Mouse (Mus musculus): ENCODE data around the gene Tmem102. TPM values are rescaled to one million over a fixed set of nuclear protein-coding genes. Genes with fewer than 3 reads are reported as not detected.

Tmem102 gene
- polyA plus RNA-seq, 1 experiment from 2014 or later = 4.1 TPM

DNA sequence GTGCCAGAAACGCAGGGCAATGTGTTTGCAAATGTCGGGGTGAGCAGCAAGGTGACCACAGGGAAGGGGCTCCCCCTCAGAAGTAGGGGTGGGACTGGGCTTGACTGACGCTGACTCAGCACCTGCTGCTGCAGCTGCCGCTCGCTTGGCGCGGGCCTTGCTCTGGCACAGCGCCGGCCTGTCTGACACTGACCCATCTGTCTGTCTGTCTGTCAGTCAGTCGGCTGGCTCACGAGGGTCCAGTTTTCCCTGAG is 5.4 kb downstream of the Tmem102 start:
- peak overlapping the region; percentile 80 for H3K27ac ChIP-seq (replicated peaks; ENCODE audit: low read depth, low read length)
- peak overlapping the region; percentile 97 for H3K4me2 ChIP-seq (ENCODE audit: low read depth, low read length)
- DNase-seq (ENCODE audit: low spot score) = peak; percentile 67

DNA sequence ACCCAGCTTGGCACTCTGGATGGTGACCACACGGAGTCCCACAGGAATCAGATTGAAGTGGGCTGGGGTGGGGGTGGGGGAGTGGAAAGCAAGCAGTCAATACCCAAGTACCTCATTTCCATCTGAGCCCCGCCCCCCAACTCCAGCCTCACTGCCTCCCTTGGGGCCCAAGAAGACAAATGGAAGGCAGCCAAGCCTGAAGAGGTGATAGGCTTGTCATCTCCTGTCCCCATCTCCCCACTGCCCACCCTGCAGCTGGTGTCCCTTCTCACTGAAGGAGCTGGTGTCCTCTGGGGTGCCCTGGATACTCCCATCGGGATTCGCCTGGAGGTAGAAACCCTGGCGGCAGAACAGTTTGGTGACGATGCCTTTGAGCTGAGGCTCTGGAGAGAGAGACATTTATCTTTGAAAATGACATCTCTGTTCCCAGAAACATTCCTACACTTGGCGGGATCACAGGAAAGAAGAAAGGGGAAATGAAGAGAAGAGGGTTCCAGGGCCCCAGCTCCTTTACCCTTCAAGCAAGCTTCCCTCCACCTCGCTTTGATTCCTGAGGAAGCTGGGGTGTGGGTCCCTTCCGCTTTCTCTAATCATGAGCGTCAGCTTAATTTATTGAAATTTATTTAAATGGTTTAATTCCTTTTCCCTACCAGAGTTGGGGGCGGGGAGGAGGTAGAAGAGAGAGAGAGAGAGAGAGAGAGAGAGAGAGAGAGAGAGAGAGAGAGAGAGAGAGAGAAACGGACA is 5.9 kb downstream of the Tmem102 start:
- 17% methylated on average over 12 of the region's 12 CpGs for WGBS
- Histone ChIP-seq H3K36me3 (ENCODE audit: control insufficient read depth, insufficient read depth, low read length) (no peaks in the 10 kb centered on the region), H3K9me3 (ENCODE audit: control insufficient read depth, low read length) (no peaks in the 10 kb centered on the region), H3K27me3 (replicated peaks; ENCODE audit: control insufficient read depth, insufficient read depth, low read length) (peaks cover 33% of the 10 kb centered on the region), H3K9ac (ENCODE audit: low read depth, low read length) (no peak overlapping the region; the same call in 1 of the 2 replicates), H3K4me3 (ENCODE audit: low read depth, low read length) (peak overlapping the region; percentile 58), H3K4me1 (ENCODE audit: control insufficient read depth, insufficient read depth, low read length) (peaks cover 42% of the 10 kb centered on the region), H3K4me2 (ENCODE audit: low read depth, low read length) (peak overlapping the region; percentile 97), H3K27ac (replicated peaks; ENCODE audit: low read depth, low read length) (peak overlapping the region; percentile 80)
- DNase-seq (ENCODE audit: low spot score) (no peak), ATAC-seq (ENCODE audit: low read depth) (no peak)

More for the DNA sequence above, 5.4 kb downstream of the Tmem102 start:
- Histone ChIP-seq H3K9ac (ENCODE audit: low read depth, low read length) (peak overlapping the region; percentile 64), H3K9me3 (ENCODE audit: control insufficient read depth, low read length) (no peaks in the 10 kb centered on the region), H3K4me3 (ENCODE audit: low read depth, low read length) (peak overlapping the region; percentile 58), H3K27me3 (replicated peaks; ENCODE audit: control insufficient read depth, insufficient read depth, low read length) (peaks cover 38% of the 10 kb centered on the region), H3K4me1 (ENCODE audit: control insufficient read depth, insufficient read depth, low read length) (peaks cover 47% of the 10 kb centered on the region), H3K36me3 (ENCODE audit: control insufficient read depth, insufficient read depth, low read length) (no peaks in the 10 kb centered on the region)
- no peak for ATAC-seq (ENCODE audit: low read depth)
- WGBS = 0% methylated on average over 11 of the region's 11 CpGs

DNA sequence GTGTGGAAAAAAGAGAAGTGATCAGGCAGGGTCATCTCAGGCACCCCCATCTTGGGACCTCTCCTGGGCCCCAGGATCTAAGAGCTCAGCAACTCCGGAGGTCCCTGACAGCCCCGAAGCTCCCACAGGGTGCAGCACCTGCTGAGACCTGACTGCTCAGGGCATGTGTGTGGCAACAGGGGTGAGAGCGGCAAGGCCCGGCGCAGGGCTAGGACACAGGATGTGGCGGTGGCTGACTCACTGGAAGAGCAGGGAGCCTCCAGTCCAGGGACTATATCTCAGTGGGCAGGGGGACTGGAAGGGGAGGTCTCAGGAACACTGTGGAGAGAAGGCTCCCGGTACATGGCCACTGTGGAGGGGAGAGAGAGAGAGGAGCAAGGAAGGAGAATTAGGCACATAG is 7.5 kb downstream of the Tmem102 start:
- Histone ChIP-seq H3K9ac (ENCODE audit: low read depth, low read length) (no peak overlapping the region), H3K9me3 (ENCODE audit: control insufficient read depth, low read length) (no peaks in the 10 kb centered on the region), H3K4me1 (ENCODE audit: control insufficient read depth, insufficient read depth, low read length) (peaks cover 28% of the 10 kb centered on the region), H3K4me2 (ENCODE audit: low read depth, low read length) (no peak overlapping the region), H3K4me3 (ENCODE audit: low read depth, low read length) (no peak overlapping the region), H3K27ac (replicated peaks; ENCODE audit: low read depth, low read length) (no peak overlapping the region), H3K27me3 (replicated peaks; ENCODE audit: control insufficient read depth, insufficient read depth, low read length) (peaks cover 20% of the 10 kb centered on the region), H3K36me3 (ENCODE audit: control insufficient read depth, insufficient read depth, low read length) (no peaks in the 10 kb centered on the region)
- WGBS = 77% methylated on average over 7 of the region's 7 CpGs
- DNase-seq (ENCODE audit: low spot score) (no peak), ATAC-seq (ENCODE audit: low read depth) (no peak)

DNA sequence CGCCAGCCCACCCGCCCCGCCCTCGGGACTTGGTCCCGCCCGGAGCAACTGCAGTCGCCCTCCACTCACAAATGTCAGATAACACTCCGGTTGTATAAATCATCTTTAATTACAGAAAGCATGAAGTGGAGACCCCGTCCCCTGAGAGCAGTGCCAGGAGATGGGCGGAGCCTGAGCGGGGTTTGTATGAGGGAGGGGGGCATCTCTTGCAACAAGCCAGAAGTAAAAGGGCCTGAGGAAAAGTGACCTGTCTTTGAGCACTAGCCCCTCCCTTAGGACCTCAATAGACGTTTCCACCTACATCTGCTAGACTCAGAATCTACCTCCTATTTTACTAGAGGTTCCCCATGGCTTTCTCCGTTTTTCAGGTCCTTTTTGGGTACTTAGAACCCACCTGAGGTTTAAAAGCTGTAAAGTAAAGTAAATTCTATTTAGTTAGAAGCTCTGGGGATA is 9.4 kb downstream of the Tmem102 start:
- ATAC-seq (ENCODE audit: low read depth) = no peak
- 3% methylated on average over 13 of the region's 13 CpGs for WGBS

DNA sequence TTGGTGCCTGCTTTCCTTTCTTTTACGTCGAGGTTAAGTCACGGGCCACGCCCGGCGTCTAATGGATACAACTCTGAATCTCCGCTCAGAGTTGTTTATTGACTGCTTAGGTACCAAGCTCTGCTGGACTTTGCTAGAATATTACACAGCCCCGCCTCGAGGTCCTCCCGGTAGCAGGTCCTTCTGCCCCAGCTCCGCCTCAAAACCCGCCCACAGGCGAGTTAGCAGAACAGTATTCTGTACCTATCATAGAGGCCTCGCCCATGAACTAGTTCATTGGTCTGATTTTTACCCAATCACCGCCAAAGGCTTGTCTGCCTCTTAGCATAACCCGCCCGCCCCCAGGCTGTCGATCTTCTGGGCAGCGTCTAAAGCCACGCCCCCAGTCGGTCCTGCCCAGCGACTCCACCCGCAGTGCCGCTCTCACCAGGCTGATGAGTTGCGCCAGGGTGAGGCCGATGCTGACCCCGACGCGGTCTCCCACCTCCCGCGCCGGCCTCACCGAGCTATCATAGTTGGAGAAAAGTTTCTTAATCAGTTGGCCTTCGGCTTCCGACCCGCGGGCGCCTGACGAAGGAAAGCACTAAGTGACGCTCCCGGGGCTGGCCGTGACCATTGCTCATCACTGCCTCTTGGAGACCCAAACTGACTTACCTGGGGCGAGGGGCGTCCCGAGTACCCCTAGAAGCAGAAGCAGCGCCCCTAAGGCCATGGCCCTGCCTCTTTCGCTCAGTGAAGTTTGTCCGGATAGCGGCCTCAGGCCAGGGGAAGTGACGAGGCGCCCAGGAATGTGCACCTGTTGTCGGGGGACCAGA is 10.0 kb downstream of the Tmem102 start, which contains the start of gene Chrnb1:
TSS of gene Chrnb1 (minus strand) at position 776 of the 815 bp plus-strand sequence.
- H3K9ac ChIP-seq (ENCODE audit: low read depth, low read length) = peak within 1 kb of the TSS; percentile 61
- 3% methylated on average over 45 of the region's 52 CpGs for WGBS
- H3K4me1 ChIP-seq (ENCODE audit: control insufficient read depth, insufficient read depth, low read length) = peaks cover 14% of the 10 kb centered on the region
- H3K27ac ChIP-seq (replicated peaks; ENCODE audit: low read depth, low read length) = peak within 1 kb of the TSS; percentile 70
- no peaks in the 10 kb centered on the region for H3K36me3 ChIP-seq (ENCODE audit: control insufficient read depth, insufficient read depth, low read length)
- peak within 1 kb of the TSS; percentile 95 for H3K4me2 ChIP-seq (ENCODE audit: low read depth, low read length)
- ATAC-seq (ENCODE audit: low read depth) (peak; percentile 98), DNase-seq (ENCODE audit: low spot score) (peak; percentile 99)
- H3K27me3 ChIP-seq (replicated peaks; ENCODE audit: control insufficient read depth, insufficient read depth, low read length) = peaks cover 12% of the 10 kb centered on the region; the same call in 1 of the 2 replicates
- H3K9me3 ChIP-seq (ENCODE audit: control insufficient read depth, low read length) = no peaks in the 10 kb centered on the region
- peak within 1 kb of the TSS; percentile 51 for H3K4me3 ChIP-seq (ENCODE audit: low read depth, low read length)

More for the DNA sequence above, 9.4 kb downstream of the Tmem102 start:
- H3K27me3 ChIP-seq (replicated peaks; ENCODE audit: control insufficient read depth, insufficient read depth, low read length) = peaks cover 12% of the 10 kb centered on the region; the same call in 1 of the 2 replicates
- peak overlapping the region; percentile 51 for H3K4me3 ChIP-seq (ENCODE audit: low read depth, low read length)
- no peaks in the 10 kb centered on the region for H3K9me3 ChIP-seq (ENCODE audit: control insufficient read depth, low read length)
- peak; percentile 63 for DNase-seq (ENCODE audit: low spot score)
- peak overlapping the region; percentile 95 for H3K4me2 ChIP-seq (ENCODE audit: low read depth, low read length)
- H3K36me3 ChIP-seq (ENCODE audit: control insufficient read depth, insufficient read depth, low read length) = no peaks in the 10 kb centered on the region
- no peak overlapping the region for H3K27ac ChIP-seq (replicated peaks; ENCODE audit: low read depth, low read length)
- peaks cover 14% of the 10 kb centered on the region for H3K4me1 ChIP-seq (ENCODE audit: control insufficient read depth, insufficient read depth, low read length)
- H3K9ac ChIP-seq (ENCODE audit: low read depth, low read length) = peak overlapping the region; percentile 61

DNA sequence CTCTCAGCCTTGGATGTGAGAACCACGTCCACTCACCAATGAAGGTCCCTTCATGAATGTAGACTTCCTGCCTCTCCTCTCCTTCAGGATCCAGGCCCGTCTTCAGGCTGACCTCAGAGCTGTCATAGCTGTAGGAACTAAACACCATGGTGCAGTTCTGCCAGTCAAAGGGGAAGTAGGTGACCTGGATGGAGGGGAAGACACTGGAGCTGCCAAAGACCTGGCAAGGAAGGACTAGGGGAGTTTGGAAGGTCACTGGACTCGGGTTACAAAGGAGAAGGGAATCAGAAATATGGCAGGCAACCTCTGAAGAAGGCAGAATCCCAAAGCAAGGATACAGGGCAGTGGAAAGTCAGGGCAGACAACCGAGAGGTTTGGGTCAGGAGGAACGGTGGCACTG is 12.0 kb downstream of the Tmem102 start:
- no peak overlapping the region for H3K4me3 ChIP-seq (ENCODE audit: low read depth, low read length)
- H3K9ac ChIP-seq (ENCODE audit: low read depth, low read length) = no peak overlapping the region
- peaks cover 5% of the 10 kb centered on the region; the same call in 1 of the 2 replicates for H3K4me1 ChIP-seq (ENCODE audit: control insufficient read depth, insufficient read depth, low read length)
- no peak overlapping the region for H3K4me2 ChIP-seq (ENCODE audit: low read depth, low read length)
- no peaks in the 10 kb centered on the region for H3K36me3 ChIP-seq (ENCODE audit: control insufficient read depth, insufficient read depth, low read length)
- WGBS = 53% methylated on average over 5 of the region's 5 CpGs
- H3K27ac ChIP-seq (replicated peaks; ENCODE audit: low read depth, low read length) = no peak overlapping the region
- H3K9me3 ChIP-seq (ENCODE audit: control insufficient read depth, low read length) = no peaks in the 10 kb centered on the region
- DNase-seq (ENCODE audit: low spot score) (no peak), ATAC-seq (ENCODE audit: low read depth) (no peak)
- peaks cover 12% of the 10 kb centered on the region; the same call in 1 of the 2 replicates for H3K27me3 ChIP-seq (replicated peaks; ENCODE audit: control insufficient read depth, insufficient read depth, low read length)

DNA sequence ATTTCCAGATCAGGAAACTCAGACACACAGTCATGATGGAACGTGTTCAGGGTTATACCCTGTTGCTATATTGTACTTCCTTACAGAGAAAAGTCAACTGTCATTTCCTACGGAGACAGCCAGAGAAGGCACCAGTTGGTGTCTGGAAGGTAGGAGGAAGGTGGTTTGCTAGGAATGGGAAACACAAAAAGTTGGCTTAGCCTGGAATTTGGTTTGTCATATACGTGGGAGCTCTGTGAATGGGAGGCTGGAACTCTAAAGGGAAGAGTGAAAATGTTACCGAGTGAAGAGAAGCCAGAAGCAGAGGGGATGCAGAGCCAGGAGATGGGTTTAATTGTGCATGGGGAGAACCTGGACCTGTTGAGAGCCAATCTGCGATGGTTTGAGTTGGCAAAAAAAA is 14.0 kb downstream of the Tmem102 start:
- H3K4me1 ChIP-seq (ENCODE audit: control insufficient read depth, insufficient read depth, low read length) = peaks cover 5% of the 10 kb centered on the region; the same call in 1 of the 2 replicates
- no peak for ATAC-seq (ENCODE audit: low read depth)
- 63% methylated on average over 5 of the region's 5 CpGs for WGBS

DNA sequence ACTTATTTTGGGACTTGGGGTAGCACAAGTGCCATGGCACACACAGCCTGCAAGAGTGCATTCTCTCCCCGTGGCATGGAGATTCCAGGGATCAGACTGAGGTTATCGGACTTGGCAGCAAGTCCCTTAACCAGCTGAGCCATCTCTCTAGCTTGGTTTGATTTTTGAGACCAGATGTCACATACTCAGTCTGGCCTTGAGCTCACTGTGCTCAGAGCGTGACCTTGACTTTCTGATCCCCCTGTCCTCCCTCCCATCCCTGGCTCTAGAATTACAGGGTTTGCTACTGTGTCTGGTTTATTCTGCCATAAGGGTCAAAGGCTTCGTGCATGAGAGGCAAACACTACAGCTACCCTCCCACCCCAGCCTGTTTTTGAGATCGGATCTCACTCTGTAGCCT is 16.0 kb downstream of the Tmem102 start:
- H3K36me3 ChIP-seq (ENCODE audit: control insufficient read depth, insufficient read depth, low read length) = no peaks in the 10 kb centered on the region
- H3K4me1 ChIP-seq (ENCODE audit: control insufficient read depth, insufficient read depth, low read length) = no peaks in the 10 kb centered on the region
- 55% methylated on average over 5 of the region's 5 CpGs for WGBS
- H3K9me3 ChIP-seq (ENCODE audit: control insufficient read depth, low read length) = no peaks in the 10 kb centered on the region
- no peak overlapping the region for H3K4me3 ChIP-seq (ENCODE audit: low read depth, low read length)
- no peak overlapping the region for H3K27ac ChIP-seq (replicated peaks; ENCODE audit: low read depth, low read length)
- DNase-seq (ENCODE audit: low spot score) (no peak), ATAC-seq (ENCODE audit: low read depth) (no peak)
- H3K27me3 ChIP-seq (replicated peaks; ENCODE audit: control insufficient read depth, insufficient read depth, low read length) = no peaks in the 10 kb centered on the region
- no peak overlapping the region for H3K4me2 ChIP-seq (ENCODE audit: low read depth, low read length)
- H3K9ac ChIP-seq (ENCODE audit: low read depth, low read length) = no peak overlapping the region

More for the DNA sequence above, 14.0 kb downstream of the Tmem102 start:
- H3K4me3 ChIP-seq (ENCODE audit: low read depth, low read length) = no peak overlapping the region
- no peak for DNase-seq (ENCODE audit: low spot score)
- no peak overlapping the region for H3K27ac ChIP-seq (replicated peaks; ENCODE audit: low read depth, low read length)
- no peak overlapping the region for H3K4me2 ChIP-seq (ENCODE audit: low read depth, low read length)
- no peaks in the 10 kb centered on the region for H3K9me3 ChIP-seq (ENCODE audit: control insufficient read depth, low read length)
- no peaks in the 10 kb centered on the region for H3K27me3 ChIP-seq (replicated peaks; ENCODE audit: control insufficient read depth, insufficient read depth, low read length)
- no peaks in the 10 kb centered on the region for H3K36me3 ChIP-seq (ENCODE audit: control insufficient read depth, insufficient read depth, low read length)
- H3K9ac ChIP-seq (ENCODE audit: low read depth, low read length) = no peak overlapping the region

Measured in embryonic facial prominence, embryonic 14.5 days (tissue).